Mouse (Mus musculus): Measurements from ENCODE around the gene Mvd. TPM values are rescaled to one million over a fixed set of nuclear protein-coding genes. Genes with fewer than 3 reads are reported as not detected.

The Mvd gene
- 10 to 100 TPM; 24.3 to 41.3 TPM for polyA plus RNA-seq (2012; fragmentation: generic; extraction: Trizol)

GRCm38 (mm10) chr8:122443262-122444006 lies at the start of gene Mvd:
Gene Mvd, minus strand, starts transcription at chr8:122443422.

GRCm38 (mm10) chr8:122475580-122476320 lies 32.5 kb upstream of the Mvd start, which contains the start of the genes Rnf166 and Ctu2:
Gene Rnf166, minus strand, starts transcription at chr8:122476064.
Gene Ctu2, plus strand, starts transcription at chr8:122476143.

DNA sequence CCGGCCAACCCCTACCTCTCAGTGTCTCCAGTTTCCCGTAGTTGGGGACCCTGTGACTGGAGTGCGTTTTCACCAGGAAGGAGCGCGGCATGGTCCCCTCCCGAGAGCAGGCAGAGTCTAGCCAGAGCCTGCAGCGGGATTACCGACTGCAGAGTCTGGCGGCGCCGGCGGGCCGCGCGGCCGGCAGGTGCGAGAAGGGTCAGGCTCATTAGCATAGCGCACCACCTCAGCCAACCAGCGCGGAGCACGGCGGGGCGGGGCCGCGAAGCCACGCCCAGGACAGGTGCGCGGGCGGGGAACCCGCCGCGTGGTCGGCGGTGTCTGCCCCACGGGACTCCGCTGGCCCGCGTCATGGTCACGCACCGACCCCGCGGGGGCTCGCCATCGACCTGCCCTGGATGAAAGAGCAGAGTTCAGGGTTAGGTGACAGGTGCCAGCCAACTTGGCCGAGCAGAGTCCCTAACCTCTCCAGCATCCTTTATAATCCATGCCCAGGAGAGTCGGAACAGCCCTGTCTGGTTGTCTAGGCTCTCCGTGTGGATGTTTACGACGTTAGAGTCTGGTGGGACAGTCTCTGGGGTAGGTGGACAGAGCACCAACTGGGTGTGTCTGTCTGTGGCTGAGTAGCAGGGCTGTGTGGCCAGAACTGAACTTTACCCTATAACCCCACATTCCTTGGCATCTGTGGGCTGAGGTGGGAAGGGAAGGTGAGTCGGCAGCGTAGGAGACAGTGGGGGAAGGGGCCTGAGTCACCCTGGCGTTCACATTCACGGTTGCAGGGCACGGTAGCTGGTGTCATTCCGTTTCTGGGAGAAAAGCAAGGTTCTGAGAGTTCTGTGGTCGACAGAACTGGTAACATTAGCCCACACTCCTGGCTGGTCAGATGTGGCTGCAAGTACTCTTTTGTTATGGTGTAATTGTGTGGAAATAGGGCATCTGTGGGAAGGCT lies 17.6 kb upstream of the Mvd start, which contains the start of gene Snai3:
Gene Snai3, minus strand, starts transcription at position 210 of the 949 bp plus-strand sequence.

GRCm38 (mm10) chr8:122432443-122433268 lies 10.6 kb downstream of the Mvd start, which contains the start of gene Cyba:
Gene Cyba, minus strand, starts transcription at chr8:122432930.

GRCm38 (mm10) chr8:122421376-122422070 lies 21.7 kb downstream of the Mvd start, which contains the start of gene Il17c:
Gene Il17c, plus strand, starts transcription at chr8:122422020.

Other genes starting within 250 kb of the Mvd start
- 10 to 100 TPM in 1 of 2 experiments, 1 to 10 TPM in 1; 9.8 to 17.3 TPM for gene Zfpm1, start 161.3 kb downstream of the Mvd start, polyA plus RNA-seq (2012; fragmentation: generic; extraction: Trizol)
- gene Trhr2, start 82.7 kb downstream of the Mvd start, polyA plus RNA-seq (2012; fragmentation: generic; extraction: Trizol) = not detected
- gene Zc3h18, start 66.8 kb downstream of the Mvd start, polyA plus RNA-seq (2012; fragmentation: generic; extraction: Trizol) = 10 to 100 TPM in 1 of 2 experiments, 1 to 10 TPM in 1; 5.7 to 28.5 TPM
- not detected for gene Il17c, start 21.4 kb downstream of the Mvd start, polyA plus RNA-seq (2012; fragmentation: generic; extraction: Trizol)
- not detected for gene Cyba, start 10.5 kb downstream of the Mvd start, polyA plus RNA-seq (2012; fragmentation: generic; extraction: Trizol)
- gene Snai3, start 17.3 kb upstream of the Mvd start, polyA plus RNA-seq (2012; fragmentation: generic; extraction: Trizol) = under 1 TPM in 1 of 2 experiments, not detected in 1; 0.01 TPM
- gene Rnf166, start 32.6 kb upstream of the Mvd start, polyA plus RNA-seq (2012; fragmentation: generic; extraction: Trizol) = 10 to 100 TPM in 1 of 2 experiments, 1 to 10 TPM in 1; 9.7 to 37.6 TPM
- gene Ctu2, start 32.7 kb upstream of the Mvd start, polyA plus RNA-seq (2012; fragmentation: generic; extraction: Trizol) = 10 to 100 TPM; 21.2 to 35.3 TPM
- gene Piezo1, start 107.9 kb upstream of the Mvd start, polyA plus RNA-seq (2012; fragmentation: generic; extraction: Trizol) = 10 to 100 TPM; 66.5 to 76.0 TPM
- 10 to 100 TPM; 15.3 to 56.8 TPM for gene Cdt1, start 124.6 kb upstream of the Mvd start, polyA plus RNA-seq (2012; fragmentation: generic; extraction: Trizol)
- gene Aprt, start 133.5 kb upstream of the Mvd start, polyA plus RNA-seq (2012; fragmentation: generic; extraction: Trizol) = 100 to 1,000 TPM; 310 to 859 TPM
- gene Galns, start 168.0 kb upstream of the Mvd start, polyA plus RNA-seq (2012; fragmentation: generic; extraction: Trizol) = 10 to 100 TPM in 1 of 2 experiments, 1 to 10 TPM in 1; 8.6 to 14.7 TPM
- 10 to 100 TPM; 86.1 to 87.4 TPM for gene Trappc2l, start 168.2 kb upstream of the Mvd start, polyA plus RNA-seq (2012; fragmentation: generic; extraction: Trizol)
- not detected for gene Pabpn1l, start 179.3 kb upstream of the Mvd start, polyA plus RNA-seq (2012; fragmentation: generic; extraction: Trizol)